Mouse (Mus musculus): ENCODE measurements around the gene Renbp. TPM values are rescaled to one million over a fixed set of nuclear protein-coding genes. Genes with fewer than 3 reads are reported as not detected.

Gene Renbp
- polyA plus RNA-seq, 1 experiment from 2014 or later: 32.3 TPM

GRCm38 (mm10) chrX:73880194-73881035 is 50.2 kb downstream of the Renbp start:
- peak overlapping the region; percentile 76 for H3K4me2 ChIP-seq (replicated peaks)
- WGBS: 18% methylated on average over 34 of the region's 48 CpGs
- no peaks in the 10 kb centered on the region for H3K9me3 ChIP-seq
- no peak; the same call in 1 of the 2 replicates for ATAC-seq (ENCODE audit: low FRiP score, low read depth)
- H3K9ac ChIP-seq: peak overlapping the region; percentile 43
- H3K36me3 ChIP-seq: no peaks in the 10 kb centered on the region
- H3K4me1 ChIP-seq: 0 out of 2 replicates have a peak, but pooled peaks cover 5% of the 10 kb centered on the region
- H3K4me3 ChIP-seq: peak overlapping the region; percentile 46
- H3K27ac ChIP-seq: no peak overlapping the region
- peaks cover 25% of the 10 kb centered on the region for H3K27me3 ChIP-seq

DNA sequence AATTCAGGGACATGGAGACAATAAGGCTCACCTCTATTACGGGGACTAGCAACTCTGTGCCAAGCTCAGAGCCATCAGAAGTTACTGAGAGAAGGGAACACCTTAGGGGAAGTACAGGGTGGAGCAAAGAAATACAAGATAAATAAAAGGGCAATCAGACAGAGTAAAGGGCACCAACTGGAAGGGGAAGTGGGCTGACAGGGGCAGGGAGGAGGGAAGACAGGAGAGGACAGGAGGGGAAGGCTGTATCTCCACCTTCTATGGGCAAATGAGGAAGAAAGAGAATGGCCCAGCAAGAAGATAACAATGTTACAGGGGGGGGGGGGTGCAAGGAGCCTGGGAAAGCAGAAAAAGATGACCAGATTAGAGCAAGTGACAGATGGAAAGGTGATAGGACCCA is 53.6 kb downstream of the Renbp start:
- Histone ChIP-seq H3K9me3 (no peaks in the 10 kb centered on the region), H3K27me3 (peaks cover 25% of the 10 kb centered on the region), H3K4me1 (0 out of 2 replicates have a peak, but pooled peaks cover 5% of the 10 kb centered on the region), H3K4me2 (replicated peaks) (no peak overlapping the region), H3K27ac (no peak overlapping the region), H3K4me3 (no peak overlapping the region), H3K9ac (no peak overlapping the region), H3K36me3 (no peaks in the 10 kb centered on the region)
- 59% methylated on average over 1 of the region's 1 CpGs for WGBS
- no peak for ATAC-seq (ENCODE audit: low FRiP score, low read depth)

DNA sequence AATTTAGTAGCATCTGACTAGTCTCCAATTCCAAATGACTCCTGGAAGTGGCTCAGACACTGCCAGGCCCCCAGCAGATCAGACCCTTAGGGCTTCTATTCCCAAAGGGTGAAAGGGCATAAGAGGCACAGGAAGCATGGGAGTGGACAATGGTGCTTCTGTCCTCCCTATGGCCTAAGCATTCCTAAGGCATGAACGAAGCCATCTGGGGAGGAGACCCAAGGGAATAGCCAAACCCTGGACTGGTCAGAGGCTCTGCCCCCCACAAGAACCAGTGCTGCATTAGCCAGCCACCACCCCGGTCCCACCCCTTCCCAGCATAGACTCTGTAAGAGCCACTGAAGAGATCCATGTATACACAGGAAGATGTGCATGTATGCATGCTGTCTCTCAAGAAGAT is 54.8 kb downstream of the Renbp start:
- H3K4me1 ChIP-seq: no peaks in the 10 kb centered on the region
- H3K27ac ChIP-seq: no peak overlapping the region
- no peak overlapping the region for H3K4me2 ChIP-seq (replicated peaks)
- peaks cover 24% of the 10 kb centered on the region for H3K27me3 ChIP-seq
- no peak overlapping the region for H3K4me3 ChIP-seq
- H3K9me3 ChIP-seq: no peaks in the 10 kb centered on the region
- H3K36me3 ChIP-seq: no peaks in the 10 kb centered on the region
- WGBS: 65% methylated on average over 2 of the region's 2 CpGs
- no peak for ATAC-seq (ENCODE audit: low FRiP score, low read depth)
- H3K9ac ChIP-seq: no peak overlapping the region

Other genes starting within 250 kb of the Renbp start
- 211 and 215 TPM in 2 replicates for gene Bcap31, start 214.7 kb downstream of the Renbp start, polyA plus RNA-seq (2015; fragmentation: Nextera tagmentation; extraction: Ambion mirVana)
- 16.1 and 17.1 TPM in 2 replicates for gene Abcd1, start 214.3 kb downstream of the Renbp start, polyA plus RNA-seq (2015; fragmentation: Nextera tagmentation; extraction: Ambion mirVana)
- 0.37 and 0.48 TPM in 2 replicates for gene Plxnb3, start 173.8 kb downstream of the Renbp start, polyA plus RNA-seq (2015; fragmentation: Nextera tagmentation; extraction: Ambion mirVana)
- gene Srpk3, start 156.4 kb downstream of the Renbp start, polyA plus RNA-seq (2015; fragmentation: Nextera tagmentation; extraction: Ambion mirVana): 23.8 and 25.7 TPM in 2 replicates
- 200 and 206 TPM in 2 replicates for gene Idh3g, start 144.0 kb downstream of the Renbp start, polyA plus RNA-seq (2015; fragmentation: Nextera tagmentation; extraction: Ambion mirVana)
- 182 TPM in 2 replicates for gene Ssr4, start 143.8 kb downstream of the Renbp start, polyA plus RNA-seq (2015; fragmentation: Nextera tagmentation; extraction: Ambion mirVana)
- 1.2 and 1.6 TPM in 2 replicates for gene Pdzd4, start 105.9 kb downstream of the Renbp start, polyA plus RNA-seq (2015; fragmentation: Nextera tagmentation; extraction: Ambion mirVana)
- gene Avpr2, start 38.7 kb downstream of the Renbp start, polyA plus RNA-seq (2015; fragmentation: Nextera tagmentation; extraction: Ambion mirVana): 0.05 and 0.13 TPM in 2 replicates
- gene L1cam, start 34.7 kb downstream of the Renbp start, polyA plus RNA-seq (2015; fragmentation: Nextera tagmentation; extraction: Ambion mirVana): 2.0 and 2.6 TPM in 2 replicates
- gene Arhgap4, start 9.0 kb downstream of the Renbp start, polyA plus RNA-seq (2015; fragmentation: Nextera tagmentation; extraction: Ambion mirVana): 3.0 and 3.9 TPM in 2 replicates
- 138 and 139 TPM in 2 replicates for gene Naa10, start 8.9 kb downstream of the Renbp start, polyA plus RNA-seq (2015; fragmentation: Nextera tagmentation; extraction: Ambion mirVana)
- gene Hcfc1, start 35.5 kb upstream of the Renbp start, polyA plus RNA-seq (2015; fragmentation: Nextera tagmentation; extraction: Ambion mirVana): 62.0 and 64.6 TPM in 2 replicates
- gene Irak1, start 93.1 kb upstream of the Renbp start, polyA plus RNA-seq (2015; fragmentation: Nextera tagmentation; extraction: Ambion mirVana): 54.3 and 60.5 TPM in 2 replicates
- gene Opn1mw, start 196.6 kb upstream of the Renbp start, polyA plus RNA-seq (2015; fragmentation: Nextera tagmentation; extraction: Ambion mirVana): not detected in 2 replicates
- 12.5 and 12.8 TPM in 2 replicates for gene Mecp2, start 204.5 kb upstream of the Renbp start, polyA plus RNA-seq (2015; fragmentation: Nextera tagmentation; extraction: Ambion mirVana)
- not detected in 2 replicates for gene Tex28, start 237.0 kb upstream of the Renbp start, polyA plus RNA-seq (2015; fragmentation: Nextera tagmentation; extraction: Ambion mirVana)
- 0.05 TPM in 1 of 2 replicates, not detected in the other for gene Tktl1, start 246.4 kb upstream of the Renbp start, polyA plus RNA-seq (2015; fragmentation: Nextera tagmentation; extraction: Ambion mirVana)

Data from limb, embryonic 13.5 days (tissue).